Mouse (Mus musculus): ENCODE data around the gene Fam219a.

DNA sequence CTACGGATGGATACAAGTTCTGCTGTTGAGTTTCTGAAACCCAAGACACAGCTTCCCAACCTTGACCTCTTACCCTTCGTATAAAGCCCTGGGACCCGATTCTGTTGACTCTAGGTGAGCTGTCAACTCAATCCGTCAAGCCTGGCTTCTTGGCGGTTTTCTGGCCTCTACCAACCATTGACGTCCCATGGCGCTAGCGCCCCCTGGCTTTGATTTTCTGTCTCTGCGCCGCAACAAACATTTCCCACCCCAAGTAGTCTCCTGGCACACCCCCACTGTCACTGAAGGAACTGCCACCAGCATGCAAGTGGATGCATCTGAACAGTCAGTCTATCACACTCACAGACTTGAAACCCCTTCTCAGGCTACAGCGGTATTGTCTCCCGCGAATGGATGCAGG, 63.2 kb downstream of the Fam219a start:
- peak; percentile 69 for TF ChIP-seq CTCF (IDR thresholded peaks at IDR 0.05)
- TF ChIP-seq EP300 (IDR thresholded peaks at IDR 0.05; ENCODE audit: insufficient read depth, low read depth, low read length): no peak
- TF ChIP-seq POLR2A (IDR thresholded peaks at IDR 0.05; ENCODE audit: insufficient read depth, low read depth, low read length): no peak
